Mouse (Mus musculus): ENCODE results near the gene Aldh1l1. TPM values are rescaled to one million over a fixed set of nuclear protein-coding genes. Genes with fewer than 3 reads are reported as not detected.
A peak's percentile ranks its signal among the peaks of the same experiment; 100 is the strongest.

Aldh1l1 gene
- polyA plus RNA-seq, 1 experiment from 2014 or later, result 7.8 TPM

- no peak for ATAC-seq (replicated peaks; ENCODE audit: low FRiP score, low TSS enrichment, low read depth)
- no peak overlapping the region for H3K9ac ChIP-seq (ENCODE audit: low read length)
- H3K27me3 ChIP-seq (replicated peaks; ENCODE audit: control insufficient read depth, insufficient read depth, low read length), result no peaks in the 10 kb centered on the region
- H3K4me2 ChIP-seq (ENCODE audit: low read length), result no peak overlapping the region
- H3K36me3 ChIP-seq (ENCODE audit: control insufficient read depth, insufficient read depth, low read length), result no peaks in the 10 kb centered on the region
- H3K9me3 ChIP-seq (ENCODE audit: control insufficient read depth, low read length), result no peaks in the 10 kb centered on the region
- peaks cover 9% of the 10 kb centered on the region for H3K4me1 ChIP-seq (replicated peaks; ENCODE audit: control insufficient read depth, insufficient read depth, low read length)
- no peak overlapping the region for H3K27ac ChIP-seq (ENCODE audit: low read depth)
- DNase-seq (ENCODE audit: low spot score), result no peak
- no peak overlapping the region for H3K4me3 ChIP-seq (ENCODE audit: low read depth, low read length)
- 91% methylated on average over 3 of the region's 3 CpGs for WGBS
These were observed 116.1 kb downstream of the Aldh1l1 start for GRCm38 (mm10) chr6:90602304-90602703.

DNA sequence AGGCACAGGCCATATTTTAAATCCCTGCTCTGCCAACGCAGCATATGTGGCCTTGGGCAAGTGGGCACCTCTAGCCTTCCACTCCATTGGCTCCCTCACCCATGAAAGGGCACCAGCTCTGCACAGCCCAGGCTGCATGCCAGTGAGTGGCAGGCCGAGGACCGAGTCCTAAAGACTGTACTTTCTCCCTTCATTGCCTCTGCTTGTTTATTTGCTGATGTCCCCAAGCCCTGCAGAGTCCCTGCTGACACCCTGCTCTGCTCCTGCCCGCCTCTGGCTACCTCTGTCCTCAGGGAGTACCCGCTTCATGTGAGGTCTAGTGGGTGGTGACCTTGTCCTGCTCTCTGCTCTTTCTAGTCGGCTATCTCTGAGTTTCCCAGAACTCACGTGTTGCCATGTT lies 116.9 kb downstream of the Aldh1l1 start:
- no peak for ATAC-seq (replicated peaks; ENCODE audit: low FRiP score, low TSS enrichment, low read depth)
- Histone ChIP-seq H3K4me3 (ENCODE audit: low read depth, low read length) (no peak overlapping the region), H3K4me1 (replicated peaks; ENCODE audit: control insufficient read depth, insufficient read depth, low read length) (peaks cover 9% of the 10 kb centered on the region), H3K9ac (ENCODE audit: low read length) (no peak overlapping the region), H3K36me3 (ENCODE audit: control insufficient read depth, insufficient read depth, low read length) (no peaks in the 10 kb centered on the region), H3K27me3 (replicated peaks; ENCODE audit: control insufficient read depth, insufficient read depth, low read length) (no peaks in the 10 kb centered on the region), H3K4me2 (ENCODE audit: low read length) (no peak overlapping the region), H3K27ac (ENCODE audit: low read depth) (no peak overlapping the region), H3K9me3 (ENCODE audit: control insufficient read depth, low read length) (no peaks in the 10 kb centered on the region)
- 71% methylated on average over 7 of the region's 7 CpGs for WGBS
- DNase-seq (ENCODE audit: low spot score), result no peak

DNA sequence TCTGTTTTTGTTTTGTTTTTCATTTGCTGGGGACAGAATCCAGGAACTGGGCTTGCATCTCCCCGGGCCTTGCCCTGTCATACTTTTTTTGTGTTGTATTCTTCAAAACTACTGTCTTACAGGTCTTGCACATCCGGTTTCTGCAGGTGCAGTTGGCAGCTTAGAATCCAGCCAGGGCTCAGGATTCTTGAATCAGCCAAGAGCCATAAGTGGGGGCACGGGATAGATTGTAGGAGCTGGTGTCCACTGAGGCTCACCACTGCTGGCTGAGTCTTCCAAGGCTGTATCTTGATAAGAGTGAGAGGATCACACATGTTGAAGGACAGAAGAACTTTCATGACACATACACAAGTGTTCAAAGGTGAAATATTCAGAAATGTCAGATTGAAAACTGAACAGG lies 117.9 kb downstream of the Aldh1l1 start:
- WGBS, result 63% methylated on average over 3 of the region's 3 CpGs
- no peaks in the 10 kb centered on the region for H3K9me3 ChIP-seq (ENCODE audit: control insufficient read depth, low read length)
- peaks cover 9% of the 10 kb centered on the region for H3K4me1 ChIP-seq (replicated peaks; ENCODE audit: control insufficient read depth, insufficient read depth, low read length)
- no peak overlapping the region for H3K27ac ChIP-seq (ENCODE audit: low read depth)
- H3K4me2 ChIP-seq (ENCODE audit: low read length), result peak overlapping the region; percentile 88
- no peak overlapping the region for H3K9ac ChIP-seq (ENCODE audit: low read length)
- H3K36me3 ChIP-seq (ENCODE audit: control insufficient read depth, insufficient read depth, low read length), result no peaks in the 10 kb centered on the region
- no peaks in the 10 kb centered on the region for H3K27me3 ChIP-seq (replicated peaks; ENCODE audit: control insufficient read depth, insufficient read depth, low read length)
- no peak for DNase-seq (ENCODE audit: low spot score)
- no peak; the same call in 1 of the 2 replicates for ATAC-seq (replicated peaks; ENCODE audit: low FRiP score, low TSS enrichment, low read depth)
- peak overlapping the region; percentile 54; the same call in 1 of the 2 replicates for H3K4me3 ChIP-seq (ENCODE audit: low read depth, low read length)

DNA sequence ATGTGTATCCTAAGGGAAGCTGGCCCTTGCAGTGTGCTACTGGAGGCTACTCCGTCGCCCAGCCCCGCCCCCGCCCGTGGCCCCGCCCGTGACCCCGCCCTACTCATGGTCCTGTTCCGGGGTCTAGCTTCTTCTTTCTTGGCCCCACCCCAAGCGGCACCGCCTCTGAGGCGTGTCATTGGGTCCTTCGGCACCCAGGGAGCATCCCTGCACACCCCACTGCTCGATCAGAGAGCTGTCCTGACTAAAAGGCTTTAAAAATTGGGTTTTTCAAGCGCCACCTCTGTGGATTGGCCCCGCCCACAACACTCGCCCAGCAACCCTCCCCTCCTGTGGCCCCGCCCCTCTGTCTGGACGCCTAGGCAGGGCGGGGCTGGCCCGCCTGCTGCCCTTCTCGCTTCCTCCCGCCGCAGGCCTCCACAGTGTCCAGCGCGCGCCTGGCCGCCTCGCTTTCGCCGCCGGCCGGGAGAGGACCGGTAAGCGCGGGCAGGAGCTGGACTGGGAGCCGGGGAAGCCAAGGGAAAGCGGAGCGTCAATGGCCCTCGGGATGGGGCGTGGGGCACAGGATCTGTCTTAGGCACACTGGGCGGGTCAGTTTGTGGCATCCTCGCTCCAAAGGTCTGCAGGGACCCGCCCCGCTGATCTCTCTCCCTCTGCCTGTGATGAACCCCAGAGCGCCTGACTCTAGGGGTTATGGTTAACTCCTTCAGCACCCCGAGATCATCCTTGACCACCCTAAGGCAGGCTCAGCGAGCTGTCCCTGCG lies 118.5 kb downstream of the Aldh1l1 start, which contains the start of gene Slc41a3:
Gene Slc41a3 (plus strand): TSS at position 193 of the 765 bp plus-strand sequence.
- peak within 1 kb of the TSS; percentile 54 for H3K4me3 ChIP-seq (ENCODE audit: low read depth, low read length)
- no peaks in the 10 kb centered on the region for H3K36me3 ChIP-seq (ENCODE audit: control insufficient read depth, insufficient read depth, low read length)
- ATAC-seq (replicated peaks; ENCODE audit: low FRiP score, low TSS enrichment, low read depth) (peak; percentile 93), DNase-seq (ENCODE audit: low spot score) (peak; percentile 94)
- no peaks in the 10 kb centered on the region for H3K9me3 ChIP-seq (ENCODE audit: control insufficient read depth, low read length)
- peaks cover 9% of the 10 kb centered on the region for H3K4me1 ChIP-seq (replicated peaks; ENCODE audit: control insufficient read depth, insufficient read depth, low read length)
- no peaks in the 10 kb centered on the region for H3K27me3 ChIP-seq (replicated peaks; ENCODE audit: control insufficient read depth, insufficient read depth, low read length)
- H3K4me2 ChIP-seq (ENCODE audit: low read length), result peak within 1 kb of the TSS; percentile 88
- WGBS, result under 1% methylated on average over 49 of the region's 49 CpGs
- peak within 1 kb of the TSS; percentile 40; the same call in 1 of the 2 replicates for H3K27ac ChIP-seq (ENCODE audit: low read depth)
- peak within 1 kb of the TSS; percentile 58 for H3K9ac ChIP-seq (ENCODE audit: low read length)

DNA sequence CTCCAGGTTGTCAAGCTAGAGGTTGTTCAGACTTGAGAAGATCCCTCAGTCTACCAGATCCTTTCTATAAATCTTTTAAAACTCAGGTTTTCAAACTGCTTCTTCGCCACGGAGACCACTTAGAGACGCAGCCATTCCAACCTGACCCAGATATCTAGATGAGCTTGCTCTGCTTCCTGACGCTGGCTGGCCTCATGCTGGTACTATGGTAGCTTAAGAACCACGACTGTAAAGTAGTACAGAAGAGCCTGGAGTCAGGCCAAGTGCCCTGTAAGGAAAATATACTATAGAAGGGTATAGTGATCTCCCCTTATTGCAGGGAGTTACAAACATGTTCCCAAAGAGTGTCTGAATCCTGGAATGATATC lies 119.1 kb downstream of the Aldh1l1 start:
- 12% methylated on average over 5 of the region's 5 CpGs for WGBS
- ATAC-seq (replicated peaks; ENCODE audit: low FRiP score, low TSS enrichment, low read depth) (no peak), DNase-seq (ENCODE audit: low spot score) (no peak)
- Histone ChIP-seq H3K4me2 (ENCODE audit: low read length) (peak overlapping the region; percentile 88), H3K4me1 (replicated peaks; ENCODE audit: control insufficient read depth, insufficient read depth, low read length) (peaks cover 9% of the 10 kb centered on the region), H3K9me3 (ENCODE audit: control insufficient read depth, low read length) (no peaks in the 10 kb centered on the region), H3K27me3 (replicated peaks; ENCODE audit: control insufficient read depth, insufficient read depth, low read length) (no peaks in the 10 kb centered on the region), H3K27ac (ENCODE audit: low read depth) (no peak overlapping the region), H3K9ac (ENCODE audit: low read length) (peak overlapping the region; percentile 58), H3K4me3 (ENCODE audit: low read depth, low read length) (peak overlapping the region; percentile 54), H3K36me3 (ENCODE audit: control insufficient read depth, insufficient read depth, low read length) (no peaks in the 10 kb centered on the region)

DNA sequence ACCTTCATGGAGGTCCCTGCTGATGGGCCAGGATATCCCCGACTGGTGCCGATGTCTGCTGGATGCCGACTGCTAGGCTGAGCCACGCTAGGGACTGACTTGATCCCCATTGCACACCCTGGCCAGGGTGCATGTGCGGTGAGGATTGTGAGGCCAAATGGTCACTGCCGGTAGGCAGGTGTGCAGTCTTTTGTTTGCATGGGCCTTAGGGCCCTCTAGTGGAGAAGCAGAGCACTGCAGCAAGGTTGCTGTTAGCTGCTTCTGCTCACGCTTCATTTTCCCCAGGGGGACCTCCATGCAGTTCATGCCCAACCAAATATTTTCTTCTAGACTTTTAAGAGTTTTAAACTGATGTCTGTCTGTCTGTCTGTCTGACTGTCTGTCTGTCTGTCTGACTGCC lies 120.3 kb downstream of the Aldh1l1 start:
- no peak for ATAC-seq (replicated peaks; ENCODE audit: low FRiP score, low TSS enrichment, low read depth)
- WGBS, result 29% methylated on average over 7 of the region's 7 CpGs
- Histone ChIP-seq H3K9me3 (ENCODE audit: control insufficient read depth, low read length) (no peaks in the 10 kb centered on the region), H3K4me3 (ENCODE audit: low read depth, low read length) (no peak overlapping the region), H3K4me2 (ENCODE audit: low read length) (no peak overlapping the region), H3K4me1 (replicated peaks; ENCODE audit: control insufficient read depth, insufficient read depth, low read length) (peaks cover 9% of the 10 kb centered on the region), H3K9ac (ENCODE audit: low read length) (no peak overlapping the region), H3K36me3 (ENCODE audit: control insufficient read depth, insufficient read depth, low read length) (no peaks in the 10 kb centered on the region), H3K27ac (ENCODE audit: low read depth) (no peak overlapping the region), H3K27me3 (replicated peaks; ENCODE audit: control insufficient read depth, insufficient read depth, low read length) (no peaks in the 10 kb centered on the region)
- peak; percentile 83 for DNase-seq (ENCODE audit: low spot score)

- Histone ChIP-seq H3K4me2 (ENCODE audit: low read length) (no peak overlapping the region), H3K4me1 (replicated peaks; ENCODE audit: control insufficient read depth, insufficient read depth, low read length) (peaks cover 9% of the 10 kb centered on the region), H3K9ac (ENCODE audit: low read length) (no peak overlapping the region), H3K4me3 (ENCODE audit: low read depth, low read length) (no peak overlapping the region), H3K36me3 (ENCODE audit: control insufficient read depth, insufficient read depth, low read length) (no peaks in the 10 kb centered on the region), H3K27ac (ENCODE audit: low read depth) (no peak overlapping the region), H3K27me3 (replicated peaks; ENCODE audit: control insufficient read depth, insufficient read depth, low read length) (no peaks in the 10 kb centered on the region), H3K9me3 (ENCODE audit: control insufficient read depth, low read length) (no peaks in the 10 kb centered on the region)
- ATAC-seq (replicated peaks; ENCODE audit: low FRiP score, low TSS enrichment, low read depth), result no peak
- peak; percentile 81 for DNase-seq (ENCODE audit: low spot score)
- 16% methylated on average over 5 of the region's 5 CpGs for WGBS
These were observed 121.0 kb downstream of the Aldh1l1 start for GRCm38 (mm10) chr6:90607196-90607595.

GRCm38 (mm10) chr6:90608186-90608585 lies 122.0 kb downstream of the Aldh1l1 start:
- no peak for ATAC-seq (replicated peaks; ENCODE audit: low FRiP score, low TSS enrichment, low read depth)

GRCm38 (mm10) chr6:90610248-90610647 lies 124.0 kb downstream of the Aldh1l1 start:
- Histone ChIP-seq H3K27ac (ENCODE audit: low read depth) (no peak overlapping the region), H3K36me3 (ENCODE audit: control insufficient read depth, insufficient read depth, low read length) (no peaks in the 10 kb centered on the region), H3K4me1 (replicated peaks; ENCODE audit: control insufficient read depth, insufficient read depth, low read length) (peaks cover 6% of the 10 kb centered on the region), H3K9me3 (ENCODE audit: control insufficient read depth, low read length) (no peaks in the 10 kb centered on the region), H3K4me2 (ENCODE audit: low read length) (no peak overlapping the region), H3K9ac (ENCODE audit: low read length) (no peak overlapping the region), H3K27me3 (replicated peaks; ENCODE audit: control insufficient read depth, insufficient read depth, low read length) (no peaks in the 10 kb centered on the region), H3K4me3 (ENCODE audit: low read depth, low read length) (no peak overlapping the region)
- ATAC-seq (replicated peaks; ENCODE audit: low FRiP score, low TSS enrichment, low read depth) (no peak), DNase-seq (ENCODE audit: low spot score) (no peak)
- WGBS, result 91% methylated on average over 5 of the region's 5 CpGs

More at GRCm38 (mm10) chr6:90608186-90608585, 122.0 kb downstream of the Aldh1l1 start:
- no peak overlapping the region for H3K27ac ChIP-seq (ENCODE audit: low read depth)
- WGBS, result 65% methylated on average over 6 of the region's 6 CpGs
- no peaks in the 10 kb centered on the region for H3K36me3 ChIP-seq (ENCODE audit: control insufficient read depth, insufficient read depth, low read length)
- peaks cover 9% of the 10 kb centered on the region for H3K4me1 ChIP-seq (replicated peaks; ENCODE audit: control insufficient read depth, insufficient read depth, low read length)
- no peak for DNase-seq (ENCODE audit: low spot score)
- H3K9ac ChIP-seq (ENCODE audit: low read length), result no peak overlapping the region
- H3K27me3 ChIP-seq (replicated peaks; ENCODE audit: control insufficient read depth, insufficient read depth, low read length), result no peaks in the 10 kb centered on the region
- no peaks in the 10 kb centered on the region for H3K9me3 ChIP-seq (ENCODE audit: control insufficient read depth, low read length)
- H3K4me2 ChIP-seq (ENCODE audit: low read length), result no peak overlapping the region
- H3K4me3 ChIP-seq (ENCODE audit: low read depth, low read length), result no peak overlapping the region

All from intestine, embryonic 14.5 days (tissue).